Comparison of ENCODE assay signal across 11 mouse cellular contexts in genomic region chr13:97244712-97245105, GRCm38 (mm10). TPM values are rescaled to one million over a fixed set of nuclear protein-coding genes. Genes with fewer than 3 reads are reported as not detected.
DNase-seq lines count a peak whose midpoint lies in the region; ATAC-seq and TF ChIP-seq lines count a peak whose summit lies in the region.
"Had no signal": no experiment of that assay in that cellular context is flagged by ENCODE, and none has a peak within 500 bp of the region (broad histone marks: within the 10 kb centered on the region; RNA-seq: fewer than 3 reads in every experiment).

No protein-coding gene starts in this region.

- H3K27ac ChIP-seq in intestine, embryonic 14.5 days (ENCODE audit: low read depth), result no peak overlapping the region
- no peak overlapping the region for H3K27ac ChIP-seq in intestine, postnatal 0 days (ENCODE audit: low read depth, low read length)
- H3K27ac ChIP-seq in embryonic facial prominence, embryonic 10.5 days (replicated peaks), result 0 out of 2 replicates have a peak overlapping the region, but pooled peaks have one; percentile 19
- peak overlapping the region; percentile 100 for H3K27ac ChIP-seq in hindbrain, embryonic 10.5 days
- no peak overlapping the region for H3K27ac ChIP-seq in midbrain, embryonic 15.5 days
- no peak overlapping the region for H3K27ac ChIP-seq in gastrocnemius, adult 2 months

- no peak overlapping the region for H3K9ac ChIP-seq in intestine, embryonic 14.5 days (ENCODE audit: low read length)
- no peak overlapping the region for H3K9ac ChIP-seq in intestine, postnatal 0 days (ENCODE audit: low read depth, low read length)
- peak overlapping the region; percentile 87; the same call in 1 of the 2 replicates for H3K9ac ChIP-seq in midbrain, embryonic 15.5 days

- no peaks in the 10 kb centered on the region for H3K27me3 ChIP-seq in intestine, embryonic 14.5 days (replicated peaks; ENCODE audit: control insufficient read depth, insufficient read depth, low read length)
- no peaks in the 10 kb centered on the region for H3K27me3 ChIP-seq in intestine, postnatal 0 days (replicated peaks; ENCODE audit: control insufficient read depth, insufficient read depth, low read length)
- no peaks in the 10 kb centered on the region for H3K27me3 ChIP-seq in embryonic facial prominence, embryonic 10.5 days (replicated peaks; ENCODE audit: low read depth, poor library complexity, severe bottlenecking)
- H3K27me3 ChIP-seq in hindbrain, embryonic 10.5 days (ENCODE audit: insufficient read depth, poor library complexity, severe bottlenecking), result peaks cover 20% of the 10 kb centered on the region
- H3K27me3 ChIP-seq in midbrain, embryonic 15.5 days (replicated peaks), result no peaks in the 10 kb centered on the region

- ATAC-seq in intestine, embryonic 14.5 days (replicated peaks; ENCODE audit: low FRiP score, low TSS enrichment, low read depth), result no peak
- no peak for ATAC-seq in intestine, postnatal 0 days
- ATAC-seq in midbrain, embryonic 15.5 days (replicated peaks), result no peak
- no peak for ATAC-seq in erythroblast, adult 5-6 weeks (replicated peaks; ENCODE audit: low FRiP score, poor library complexity, severe bottlenecking)

- peaks cover 40% of the 10 kb centered on the region for H3K4me1 ChIP-seq in intestine, embryonic 14.5 days (replicated peaks; ENCODE audit: control insufficient read depth, insufficient read depth, low read length)
- H3K4me1 ChIP-seq in intestine, postnatal 0 days (replicated peaks; ENCODE audit: control insufficient read depth, insufficient read depth, low read length), result peaks cover 10% of the 10 kb centered on the region; the same call in 1 of the 2 replicates
- H3K4me1 ChIP-seq in embryonic facial prominence, embryonic 10.5 days, result peaks cover 87% of the 10 kb centered on the region
- H3K4me1 ChIP-seq in hindbrain, embryonic 10.5 days (replicated peaks), result peaks cover 93% of the 10 kb centered on the region
- peaks cover 81% of the 10 kb centered on the region for H3K4me1 ChIP-seq in midbrain, embryonic 15.5 days

- intact Hi-C loops in gastrocnemius, adult 2 months (cut with DNase I), result loop anchor here (5.0 to 10.0 kb wide), 2 partner anchors 63 to 200 kb away; no protein-coding TSS in a partner anchor

- peaks cover 44% of the 10 kb centered on the region for H3K36me3 ChIP-seq in intestine, embryonic 14.5 days (ENCODE audit: control insufficient read depth, insufficient read depth, low read length)
- H3K36me3 ChIP-seq in intestine, postnatal 0 days (ENCODE audit: control insufficient read depth, insufficient read depth), result peaks cover 38% of the 10 kb centered on the region
- H3K36me3 ChIP-seq in embryonic facial prominence, embryonic 10.5 days (replicated peaks), result peaks cover 53% of the 10 kb centered on the region
- peaks cover 53% of the 10 kb centered on the region for H3K36me3 ChIP-seq in hindbrain, embryonic 10.5 days
- peaks cover 12% of the 10 kb centered on the region; the same call in 1 of the 2 replicates for H3K36me3 ChIP-seq in midbrain, embryonic 15.5 days (replicated peaks)

- no peak for DNase-seq in intestine, embryonic 14.5 days (ENCODE audit: low spot score)
- DNase-seq in embryonic facial prominence, embryonic 10.5 days (ENCODE audit: low spot score), result no peak
- DNase-seq in hindbrain, embryonic 10.5 days (ENCODE audit: low spot score), result no peak
- DNase-seq in frontal cortex, postnatal 25 days (ENCODE audit: low spot score in 2 of 2), result no peak
- no peak for DNase-seq in gastrocnemius, adult 2 months
- DNase-seq: adrenal gland, adult 2 months; cerebellum, postnatal 36 days; left cerebral cortex, postnatal 4 days had no signal

- H3K9me3 ChIP-seq in intestine, embryonic 14.5 days (ENCODE audit: control insufficient read depth, low read length), result no peaks in the 10 kb centered on the region
- no peaks in the 10 kb centered on the region for H3K9me3 ChIP-seq in intestine, postnatal 0 days (ENCODE audit: control insufficient read depth)
- no peaks in the 10 kb centered on the region for H3K9me3 ChIP-seq in embryonic facial prominence, embryonic 10.5 days
- H3K9me3 ChIP-seq in hindbrain, embryonic 10.5 days, result no peaks in the 10 kb centered on the region
- no peaks in the 10 kb centered on the region for H3K9me3 ChIP-seq in midbrain, embryonic 15.5 days

- H3K4me2 ChIP-seq in intestine, embryonic 14.5 days (ENCODE audit: low read length), result peak overlapping the region; percentile 90; the same call in 1 of the 2 replicates
- no peak overlapping the region for H3K4me2 ChIP-seq in intestine, postnatal 0 days (replicated peaks; ENCODE audit: low read depth)
- peak overlapping the region; percentile 78 for H3K4me2 ChIP-seq in midbrain, embryonic 15.5 days

- TF ChIP-seq CTCF in intestine, postnatal 0 days (IDR thresholded peaks at IDR 0.05; ENCODE audit: low read depth), result no peak
- no peak for TF ChIP-seq CTCF in gastrocnemius, adult 2 months (IDR thresholded peaks at IDR 0.05)

- 84% methylated on average over 11 of the region's 11 CpGs for whole genome bisulfite sequencing in intestine, embryonic 14.5 days
- WGBS in intestine, postnatal 0 days, result 80% methylated on average over 9 of the region's 11 CpGs
- 63% methylated on average over 11 of the region's 11 CpGs for WGBS in embryonic facial prominence, embryonic 10.5 days
- WGBS in hindbrain, embryonic 10.5 days, result 45% methylated on average over 11 of the region's 11 CpGs
- WGBS in midbrain, embryonic 15.5 days, result 52% methylated on average over 11 of the region's 11 CpGs

- no peak overlapping the region for H3K4me3 ChIP-seq in intestine, embryonic 14.5 days (ENCODE audit: low read depth, low read length)
- H3K4me3 ChIP-seq in intestine, postnatal 0 days (ENCODE audit: low read depth, low read length), result no peak overlapping the region
- H3K4me3 ChIP-seq in embryonic facial prominence, embryonic 10.5 days, result peak overlapping the region; percentile 89
- H3K4me3 ChIP-seq in hindbrain, embryonic 10.5 days, result peak overlapping the region; percentile 93
- peak overlapping the region; percentile 79 for H3K4me3 ChIP-seq in midbrain, embryonic 15.5 days
- H3K4me3 ChIP-seq in gastrocnemius, adult 2 months, result no peak overlapping the region

RNA-seq across cellular contexts. Expression of gene Enc1, which starts 3.8 kb away (rescaled TPM):
- polyA plus RNA-seq in intestine, embryonic 14.5 days (2014; fragmentation: Nextera tagmentation; extraction: Ambion mirVana), result 6.6 and 8.2 TPM in 2 replicates
- polyA plus RNA-seq in intestine, postnatal 0 days (2015; fragmentation: Nextera tagmentation; extraction: Ambion mirVana), result 2.3 and 2.6 TPM in 2 replicates
- polyA plus RNA-seq in embryonic facial prominence, embryonic 10.5 days (2016; fragmentation: Nextera tagmentation; extraction: Ambion mirVana), result 5.6 and 6.8 TPM in 2 replicates
- 11.2 and 18.6 TPM in 2 replicates for polyA plus RNA-seq in hindbrain, embryonic 10.5 days (2016; fragmentation: Nextera tagmentation; extraction: Ambion mirVana)
- polyA plus RNA-seq in midbrain, embryonic 15.5 days (2015; fragmentation: Nextera tagmentation; extraction: Ambion mirVana), result 76.1 and 81.9 TPM in 2 replicates
- 1 to 10 TPM; 1.1 to 4.8 TPM for total RNA-seq in gastrocnemius, adult 2 months (2021)
- 0.21 TPM in 1 of 2 replicates, not detected in the other for total RNA-seq in erythroblast, adult 5-6 weeks (2015; ENCODE audit: low replicate concordance)
- 0.17 and 0.56 TPM in 2 replicates for total RNA-seq in erythroblast, adult 5-6 weeks (2017; ENCODE audit: low replicate concordance)

RNA-seq across cellular contexts. Expression of gene Hexb, which starts 46.6 kb away (rescaled TPM):
- 52.4 and 56.7 TPM in 2 replicates for polyA plus RNA-seq in intestine, embryonic 14.5 days (2014; fragmentation: Nextera tagmentation; extraction: Ambion mirVana)
- polyA plus RNA-seq in intestine, postnatal 0 days (2015; fragmentation: Nextera tagmentation; extraction: Ambion mirVana), result 273 and 300 TPM in 2 replicates
- 14.1 and 18.4 TPM in 2 replicates for polyA plus RNA-seq in embryonic facial prominence, embryonic 10.5 days (2016; fragmentation: Nextera tagmentation; extraction: Ambion mirVana)
- 18.7 and 23.4 TPM in 2 replicates for polyA plus RNA-seq in hindbrain, embryonic 10.5 days (2016; fragmentation: Nextera tagmentation; extraction: Ambion mirVana)
- 35.8 and 43.1 TPM in 2 replicates for polyA plus RNA-seq in midbrain, embryonic 15.5 days (2015; fragmentation: Nextera tagmentation; extraction: Ambion mirVana)
- 10 to 100 TPM in 1 of 2 experiments, 1 to 10 TPM in 1; 7.6 to 10.9 TPM for total RNA-seq in gastrocnemius, adult 2 months (2021)
- 43.3 and 54.6 TPM in 2 replicates for total RNA-seq in erythroblast, adult 5-6 weeks (2015; ENCODE audit: low replicate concordance)
- 18.8 and 34.1 TPM in 2 replicates for total RNA-seq in erythroblast, adult 5-6 weeks (2017; ENCODE audit: low replicate concordance)

Comparison
In these comparisons a context has a peak if more than half of its experiments do, and no peak if none do; other contexts are left out.
1. H3K27ac ChIP-seq: peak in embryonic facial prominence, embryonic 10.5 days (single experiment) and hindbrain, embryonic 10.5 days (single experiment); none in intestine, embryonic 14.5 days (single experiment), intestine, postnatal 0 days (single experiment), midbrain, embryonic 15.5 days (single experiment) and gastrocnemius, adult 2 months (single experiment).
2. H3K4me3 ChIP-seq: peak in embryonic facial prominence, embryonic 10.5 days (single experiment), hindbrain, embryonic 10.5 days (single experiment) and midbrain, embryonic 15.5 days (single experiment); none in intestine, embryonic 14.5 days (single experiment), intestine, postnatal 0 days (single experiment) and gastrocnemius, adult 2 months (single experiment).